Mouse (Mus musculus): ENCODE data around the gene Epha4. TPM values are rescaled to one million over a fixed set of nuclear protein-coding genes. Genes with fewer than 3 reads are reported as not detected.

Epha4 gene
- polyA plus RNA-seq, 1 experiment from 2014 or later, result 37.3 TPM

GRCm38 (mm10) chr1:77465524-77465923, 49.4 kb downstream of the Epha4 start:
- Histone ChIP-seq H3K27ac (no peak overlapping the region), H3K4me2 (no peak overlapping the region), H3K36me3 (no peaks in the 10 kb centered on the region), H3K9ac (no peak overlapping the region), H3K27me3 (no peaks in the 10 kb centered on the region), H3K4me1 (replicated peaks) (peaks cover 28% of the 10 kb centered on the region), H3K4me3 (no peak overlapping the region), H3K9me3 (no peaks in the 10 kb centered on the region)
- ATAC-seq (ENCODE audit: low FRiP score), result no peak
- WGBS, result 85% methylated on average over 4 of the region's 4 CpGs

- Histone ChIP-seq H3K4me2 (no peak overlapping the region), H3K9me3 (no peaks in the 10 kb centered on the region), H3K9ac (no peak overlapping the region), H3K27ac (no peak overlapping the region), H3K27me3 (no peaks in the 10 kb centered on the region), H3K36me3 (no peaks in the 10 kb centered on the region), H3K4me1 (replicated peaks) (peaks cover 23% of the 10 kb centered on the region), H3K4me3 (no peak overlapping the region)
- WGBS, result 82% methylated on average over 1 of the region's 1 CpGs
- ATAC-seq (ENCODE audit: low FRiP score), result no peak
Observed at GRCm38 (mm10) chr1:77464108-77464507, 50.8 kb downstream of the Epha4 start.

- H3K9ac ChIP-seq, result no peak overlapping the region
- H3K4me1 ChIP-seq (replicated peaks), result peaks cover 31% of the 10 kb centered on the region
- 19% methylated on average over 3 of the region's 3 CpGs for WGBS
- no peaks in the 10 kb centered on the region for H3K36me3 ChIP-seq
- no peak overlapping the region for H3K4me3 ChIP-seq
- no peaks in the 10 kb centered on the region for H3K9me3 ChIP-seq
- no peak overlapping the region for H3K4me2 ChIP-seq
- ATAC-seq (ENCODE audit: low FRiP score), result no peak
- no peaks in the 10 kb centered on the region for H3K27me3 ChIP-seq
- H3K27ac ChIP-seq, result 0 out of 2 replicates have a peak overlapping the region, but pooled peaks have one; percentile 3
Observed at GRCm38 (mm10) chr1:77461877-77462615, 52.8 kb downstream of the Epha4 start.

- Histone ChIP-seq H3K36me3 (no peaks in the 10 kb centered on the region), H3K9me3 (no peaks in the 10 kb centered on the region), H3K27me3 (no peaks in the 10 kb centered on the region), H3K9ac (no peak overlapping the region), H3K4me2 (no peak overlapping the region), H3K27ac (no peak overlapping the region), H3K4me1 (replicated peaks) (peaks cover 31% of the 10 kb centered on the region), H3K4me3 (no peak overlapping the region)
- no peak for ATAC-seq (ENCODE audit: low FRiP score)
- 80% methylated on average over 11 of the region's 11 CpGs for WGBS
Observed at GRCm38 (mm10) chr1:77460831-77461629, 53.9 kb downstream of the Epha4 start.

- H3K4me2 ChIP-seq, result no peak overlapping the region
- H3K9ac ChIP-seq, result no peak overlapping the region
- no peaks in the 10 kb centered on the region for H3K27me3 ChIP-seq
- 82% methylated on average over 7 of the region's 7 CpGs for WGBS
- no peaks in the 10 kb centered on the region for H3K9me3 ChIP-seq
- H3K27ac ChIP-seq, result no peak overlapping the region
- no peaks in the 10 kb centered on the region for H3K36me3 ChIP-seq
- H3K4me1 ChIP-seq (replicated peaks), result peaks cover 31% of the 10 kb centered on the region
- H3K4me3 ChIP-seq, result no peak overlapping the region
- ATAC-seq (ENCODE audit: low FRiP score), result no peak
Observed at GRCm38 (mm10) chr1:77458751-77459385, 56.0 kb downstream of the Epha4 start.

- H3K27me3 ChIP-seq, result no peaks in the 10 kb centered on the region
- WGBS, result 21% methylated on average over 6 of the region's 6 CpGs
- no peak overlapping the region for H3K27ac ChIP-seq
- no peaks in the 10 kb centered on the region for H3K36me3 ChIP-seq
- no peak overlapping the region for H3K9ac ChIP-seq
- H3K9me3 ChIP-seq, result no peaks in the 10 kb centered on the region
- peaks cover 26% of the 10 kb centered on the region for H3K4me1 ChIP-seq (replicated peaks)
- no peak for ATAC-seq (ENCODE audit: low FRiP score)
- H3K4me2 ChIP-seq, result no peak overlapping the region
- no peak overlapping the region for H3K4me3 ChIP-seq
Observed at GRCm38 (mm10) chr1:77457446-77457800, 57.5 kb downstream of the Epha4 start.

GRCm38 (mm10) chr1:77456695-77457445, 58.0 kb downstream of the Epha4 start:
- 31% methylated on average over 7 of the region's 7 CpGs for WGBS
- Histone ChIP-seq H3K27me3 (no peaks in the 10 kb centered on the region), H3K9ac (no peak overlapping the region)

GRCm38 (mm10) chr1:77453811-77454210, 61.1 kb downstream of the Epha4 start:
- H3K36me3 ChIP-seq, result no peaks in the 10 kb centered on the region
- no peak overlapping the region for H3K4me3 ChIP-seq
- H3K4me1 ChIP-seq (replicated peaks), result peaks cover 18% of the 10 kb centered on the region
- no peaks in the 10 kb centered on the region for H3K9me3 ChIP-seq
- H3K9ac ChIP-seq, result no peak overlapping the region
- no peak for ATAC-seq (ENCODE audit: low FRiP score)
- no peak overlapping the region for H3K4me2 ChIP-seq
- H3K27me3 ChIP-seq, result no peaks in the 10 kb centered on the region
- no peak overlapping the region for H3K27ac ChIP-seq
- WGBS, result 96% methylated on average over 1 of the region's 1 CpGs

More at GRCm38 (mm10) chr1:77456695-77457445, 58.0 kb downstream of the Epha4 start:
- no peak overlapping the region for H3K27ac ChIP-seq
- peaks cover 22% of the 10 kb centered on the region for H3K4me1 ChIP-seq (replicated peaks)
- no peak for ATAC-seq (ENCODE audit: low FRiP score)
- H3K4me3 ChIP-seq, result no peak overlapping the region
- H3K36me3 ChIP-seq, result no peaks in the 10 kb centered on the region
- no peaks in the 10 kb centered on the region for H3K9me3 ChIP-seq
- H3K4me2 ChIP-seq, result no peak overlapping the region

- no peak for ATAC-seq (ENCODE audit: low FRiP score)
- Histone ChIP-seq H3K4me3 (no peak overlapping the region), H3K27ac (no peak overlapping the region), H3K27me3 (no peaks in the 10 kb centered on the region), H3K4me2 (no peak overlapping the region), H3K9me3 (no peaks in the 10 kb centered on the region), H3K9ac (no peak overlapping the region), H3K36me3 (no peaks in the 10 kb centered on the region), H3K4me1 (replicated peaks) (peaks cover 11% of the 10 kb centered on the region)
- WGBS, result 89% methylated on average over 3 of the region's 3 CpGs
Observed at GRCm38 (mm10) chr1:77452721-77453120, 62.2 kb downstream of the Epha4 start.

- 82% methylated on average over 3 of the region's 3 CpGs for WGBS
- H3K4me1 ChIP-seq (replicated peaks), result peaks cover 6% of the 10 kb centered on the region
- ATAC-seq (ENCODE audit: low FRiP score), result no peak
- no peaks in the 10 kb centered on the region for H3K27me3 ChIP-seq
- no peak overlapping the region for H3K4me3 ChIP-seq
- H3K4me2 ChIP-seq, result no peak overlapping the region
- H3K27ac ChIP-seq, result no peak overlapping the region
- H3K9ac ChIP-seq, result no peak overlapping the region
- no peaks in the 10 kb centered on the region for H3K36me3 ChIP-seq
- H3K9me3 ChIP-seq, result no peaks in the 10 kb centered on the region
Observed at GRCm38 (mm10) chr1:77451541-77451940, 63.3 kb downstream of the Epha4 start.

GRCm38 (mm10) chr1:77450201-77450600, 64.7 kb downstream of the Epha4 start:
- Histone ChIP-seq H3K36me3 (no peaks in the 10 kb centered on the region), H3K9ac (no peak overlapping the region), H3K9me3 (no peaks in the 10 kb centered on the region), H3K27ac (no peak overlapping the region), H3K27me3 (no peaks in the 10 kb centered on the region), H3K4me3 (no peak overlapping the region), H3K4me2 (no peak overlapping the region), H3K4me1 (replicated peaks) (peaks cover 17% of the 10 kb centered on the region; the same call in 1 of the 2 replicates)
- ATAC-seq (ENCODE audit: low FRiP score), result no peak
- 54% methylated on average over 3 of the region's 3 CpGs for WGBS

GRCm38 (mm10) chr1:77447061-77447614, 67.8 kb downstream of the Epha4 start:
- Histone ChIP-seq H3K36me3 (no peaks in the 10 kb centered on the region), H3K27ac (no peak overlapping the region), H3K9me3 (no peaks in the 10 kb centered on the region), H3K27me3 (no peaks in the 10 kb centered on the region), H3K4me1 (replicated peaks) (peaks cover 32% of the 10 kb centered on the region), H3K9ac (no peak overlapping the region), H3K4me3 (no peak overlapping the region), H3K4me2 (no peak overlapping the region)
- no peak for ATAC-seq (ENCODE audit: low FRiP score)
- 86% methylated on average over 1 of the region's 1 CpGs for WGBS
